Mouse (Mus musculus) megakaryocyte-erythroid progenitor cell, adult 5-6 weeks (primary cell): ENCODE results near the gene Cdkal1. TPM values are rescaled to one million over a fixed set of nuclear protein-coding genes. Genes with fewer than 3 reads are reported as not detected.

Experiments
- ATAC-seq: replicated peaks from 2 replicates; pipeline ENCODE4 v1.8.0; 2016; ENCODE audit warnings: mild to moderate bottlenecking, inconsistent platforms; ENCODE audit not compliant: severe bottlenecking, poor library complexity, low FRiP score, low TSS enrichment
- total RNA-seq, 2 experiments: library from RNA; stranded (forward) in 1 of 2; stranded (reverse) in 1 of 2; fragments of 200-1000, 215-1000 nt in 1 of 2; fragments of >200 nt in 1 of 2; fragmentation: Nextera tagmentation in 1 of 2; gene quantifications; 2 replicates each; pipeline ENCODE4 v1.2.3; 2014 to 2017

Gene Cdkal1
- total RNA-seq, 2 experiments from 2014 or later, result 18.8 to 21.4 TPM

DNA sequence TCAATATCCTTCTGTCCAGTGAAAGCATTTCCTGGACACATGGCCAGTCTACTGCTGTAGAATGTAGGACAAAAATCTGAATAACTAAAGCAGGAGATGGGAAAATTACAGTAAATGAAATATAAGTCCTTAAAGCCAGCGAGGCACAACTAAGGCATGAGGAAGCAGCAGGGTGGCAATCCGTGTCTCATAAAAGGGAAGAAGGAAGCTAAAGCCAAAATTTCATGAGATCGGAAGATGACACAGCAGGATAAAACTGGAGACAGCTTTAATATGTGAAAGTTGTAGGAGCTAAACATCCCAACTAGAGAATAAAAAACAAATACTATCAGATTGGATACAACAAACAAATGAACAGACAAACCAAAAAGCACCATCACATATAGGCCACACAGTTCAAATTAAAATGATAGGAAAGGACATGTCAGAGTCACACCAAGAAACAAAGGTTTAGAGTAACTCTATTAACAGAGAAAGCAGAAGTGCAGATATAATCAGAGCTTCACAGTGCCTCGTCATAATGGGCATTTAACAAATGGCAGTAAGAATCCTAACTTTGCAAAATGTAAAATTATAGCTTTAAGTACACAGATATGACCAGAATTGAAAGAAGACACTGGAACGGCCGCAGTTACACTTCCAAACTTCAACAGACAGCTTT is 204.8 kb downstream of the Cdkal1 start:
- no peak for ATAC-seq

DNA sequence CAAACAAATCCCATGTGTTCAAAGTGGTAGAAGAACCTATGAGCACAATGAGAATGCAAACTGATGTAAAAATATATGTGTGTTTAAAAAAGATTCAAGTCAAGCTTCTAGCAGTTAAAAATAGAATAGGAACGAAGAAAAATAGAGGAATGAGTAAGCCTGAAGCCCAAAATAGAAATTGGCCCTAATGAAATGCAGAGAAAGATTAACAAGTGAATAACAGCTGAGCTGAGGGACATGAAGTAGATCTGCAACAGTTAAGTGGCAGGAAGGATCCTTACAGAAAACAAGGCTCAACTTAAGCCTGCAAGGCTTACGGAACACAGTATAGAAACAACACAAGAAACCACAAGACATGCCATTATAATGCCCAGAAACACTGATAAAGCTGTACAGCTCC is 205.9 kb downstream of the Cdkal1 start:
- no peak for ATAC-seq

DNA sequence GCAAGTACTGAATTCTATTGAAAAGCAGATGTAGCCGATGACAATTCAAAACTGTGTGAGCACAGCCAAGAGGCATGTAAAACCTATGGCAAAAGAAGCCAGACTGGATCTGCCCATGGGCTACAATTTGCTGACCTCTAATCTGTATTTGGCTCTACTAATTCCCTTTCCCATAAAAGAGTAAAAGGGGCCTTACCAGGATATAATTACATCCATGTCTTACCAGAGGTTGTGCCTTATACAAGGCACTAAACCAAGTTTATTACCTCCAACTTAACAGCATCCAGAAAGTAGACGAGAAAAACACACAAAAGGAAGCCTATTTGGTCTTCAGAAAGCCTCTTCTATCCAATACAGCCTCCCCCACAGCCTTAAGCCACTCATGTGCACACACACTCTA is 213.2 kb downstream of the Cdkal1 start:
- no peak for ATAC-seq

DNA sequence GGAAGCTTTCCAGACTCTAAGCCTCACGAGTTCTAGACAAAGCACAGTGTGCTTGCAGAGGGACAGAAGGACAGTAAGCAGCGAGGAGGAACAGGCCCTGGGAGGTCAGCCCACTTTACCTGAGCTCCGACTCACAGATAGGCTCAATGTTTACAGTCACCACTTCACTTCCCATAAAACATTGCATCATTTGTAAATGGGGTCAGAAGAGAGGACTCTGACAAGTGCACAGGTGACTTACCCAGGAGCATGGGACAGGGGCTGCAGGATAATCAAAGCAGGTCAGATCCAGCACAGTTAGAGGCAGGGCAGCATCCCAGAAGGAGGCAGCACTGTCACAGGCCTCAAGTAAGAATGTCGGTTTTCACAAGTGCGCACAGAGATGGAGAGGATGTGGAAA is 214.3 kb downstream of the Cdkal1 start:
- ATAC-seq, result no peak

DNA sequence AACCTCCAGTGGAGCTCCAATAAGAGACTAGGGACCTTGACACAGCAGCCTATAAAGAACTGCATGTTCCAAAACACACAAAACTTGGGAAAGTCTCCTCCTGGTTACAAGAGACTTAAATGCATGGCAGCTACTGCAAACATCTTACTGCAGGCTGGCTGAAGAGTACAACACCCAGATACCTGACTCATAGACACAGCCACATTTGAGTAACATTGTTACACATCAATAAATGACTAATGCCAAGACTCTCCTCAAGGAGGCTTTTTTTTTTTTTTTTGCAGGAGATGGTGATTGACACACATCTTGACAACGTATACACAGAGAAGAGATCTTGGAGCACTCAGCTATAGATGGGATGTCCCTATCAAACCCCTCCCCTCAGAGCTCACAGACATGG is 215.3 kb downstream of the Cdkal1 start:
- no peak for ATAC-seq

DNA sequence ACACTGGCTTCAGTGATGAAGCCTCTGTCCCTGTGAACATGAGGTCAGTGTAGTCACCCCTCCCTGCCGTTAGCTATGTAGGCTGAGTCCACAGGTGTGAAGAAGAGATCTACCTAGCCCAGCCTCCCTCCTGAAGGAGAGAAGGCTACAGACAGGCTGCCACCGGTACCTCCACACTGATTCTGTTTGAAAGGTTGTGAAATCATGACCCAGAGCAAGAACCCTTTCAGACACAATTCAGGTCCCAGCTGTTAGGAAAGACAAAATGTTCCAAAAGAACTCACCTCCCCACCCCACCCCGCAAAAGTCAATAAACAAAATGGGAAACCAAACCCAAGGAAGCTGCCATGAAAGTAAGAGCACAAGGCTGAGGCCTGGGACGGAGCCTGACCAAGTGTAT is 217.2 kb downstream of the Cdkal1 start:
- ATAC-seq, result 0 out of 2 replicates have a peak, but pooled peaks have one; percentile 3

DNA sequence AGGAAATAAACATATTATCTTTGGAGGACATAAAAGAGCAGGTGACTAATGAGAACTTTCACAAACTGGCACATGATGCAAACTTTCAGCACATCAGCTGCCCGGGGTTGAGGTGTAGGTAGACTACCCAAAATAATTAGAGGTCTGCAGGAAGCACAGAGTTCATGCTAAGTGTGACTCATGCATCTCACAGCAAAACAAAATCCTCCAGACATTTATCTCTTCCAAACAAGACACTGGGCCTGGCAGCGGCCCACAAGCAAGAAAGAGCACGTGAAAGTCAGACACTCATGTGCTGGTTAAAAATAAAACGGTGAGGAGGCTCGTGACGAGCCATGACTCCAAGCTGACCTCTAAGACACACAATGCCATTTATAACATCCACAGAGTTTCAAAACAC is 217.7 kb downstream of the Cdkal1 start:
- ATAC-seq, result peak; percentile 77

DNA sequence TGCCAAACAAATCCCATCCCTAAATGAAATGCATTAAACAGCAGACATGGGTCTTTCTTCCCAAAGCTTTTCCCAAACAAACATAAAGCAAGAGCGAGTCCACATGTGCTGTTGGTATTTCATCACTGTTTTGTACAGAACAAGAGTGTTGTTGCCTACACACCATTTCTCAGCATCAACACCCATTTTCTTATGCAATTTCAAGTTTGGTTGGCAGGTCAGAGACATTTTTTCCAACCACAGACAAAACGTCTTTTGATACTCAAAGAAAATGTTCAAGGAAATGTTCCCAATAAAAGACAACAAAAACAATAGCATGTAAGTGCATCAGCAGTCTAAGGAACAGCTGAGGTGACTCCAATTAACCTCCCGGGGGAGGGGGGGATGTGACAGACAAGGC is 219.9 kb downstream of the Cdkal1 start:
- ATAC-seq, result no peak

DNA sequence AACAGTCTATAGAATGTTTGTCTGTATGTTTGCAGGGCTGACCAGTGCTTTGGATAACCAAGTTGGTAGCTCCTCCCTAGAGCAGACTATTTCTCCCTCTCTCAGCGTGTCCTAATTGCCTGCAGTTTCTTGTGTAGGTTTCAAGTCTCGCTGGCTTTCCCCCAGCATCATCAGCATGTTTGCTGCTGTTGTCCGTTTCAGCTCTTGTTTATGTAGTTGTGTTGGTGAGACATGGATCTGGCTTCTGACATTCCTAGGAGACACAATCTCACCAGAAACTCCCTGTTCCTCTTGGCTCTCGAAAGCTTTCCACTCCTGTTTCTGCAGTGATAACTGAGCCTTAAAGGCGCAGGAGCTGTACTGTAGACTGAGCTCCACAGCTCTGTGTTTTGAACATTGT is 224.1 kb downstream of the Cdkal1 start:
- ATAC-seq, result no peak

DNA sequence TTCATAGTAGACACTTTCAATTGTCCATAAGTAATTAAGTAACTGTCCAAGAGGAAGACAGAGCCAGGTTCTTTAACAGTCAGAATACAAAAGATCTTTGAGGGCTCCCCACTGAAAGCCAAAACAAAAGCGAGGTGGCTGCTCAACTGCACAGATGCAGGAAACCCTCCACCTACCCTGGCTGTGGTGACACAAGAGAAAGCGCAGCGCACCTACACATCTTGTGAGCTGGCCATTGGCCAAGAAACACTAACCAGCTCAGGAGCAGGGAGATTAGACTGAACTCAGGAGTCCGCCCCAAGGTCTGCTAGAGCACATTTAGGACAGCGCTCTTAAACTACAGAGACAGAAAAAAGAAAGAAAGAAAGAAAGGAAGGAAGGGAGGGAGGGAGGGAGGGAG is 226.9 kb downstream of the Cdkal1 start:
- peak; percentile 91 for ATAC-seq

DNA sequence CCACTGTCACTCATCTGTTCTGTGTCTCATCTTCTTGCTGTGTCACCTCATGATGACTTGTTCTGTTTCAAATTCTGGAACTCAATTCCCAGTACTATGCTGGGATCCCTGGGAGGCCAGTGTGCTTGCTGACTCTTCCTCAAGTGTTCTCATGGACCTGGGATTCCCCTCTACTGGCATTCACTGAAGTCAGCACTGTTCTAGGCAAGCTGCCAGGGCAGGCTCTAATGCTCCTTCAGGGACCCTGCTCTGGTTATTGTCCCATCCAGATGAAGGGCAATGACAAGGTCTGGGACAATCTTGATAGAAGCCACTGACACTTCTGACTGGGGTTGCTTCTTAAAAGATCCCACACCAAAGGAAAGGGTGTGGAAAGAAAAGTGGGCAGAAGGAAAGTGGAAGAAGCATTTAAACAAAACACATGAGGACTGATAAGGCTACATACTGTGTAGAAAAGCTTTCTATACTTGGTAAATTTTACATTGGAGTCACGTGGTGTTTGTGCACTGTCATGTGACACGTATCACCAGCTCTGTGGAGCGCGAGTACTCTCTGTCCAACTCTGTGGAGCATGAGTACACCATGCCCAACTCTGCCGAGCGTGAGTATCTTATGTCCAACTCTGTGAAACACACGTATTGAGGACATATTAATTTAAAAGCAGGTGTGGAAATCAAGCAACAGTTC is 227.9 kb downstream of the Cdkal1 start:
- ATAC-seq, result no peak

DNA sequence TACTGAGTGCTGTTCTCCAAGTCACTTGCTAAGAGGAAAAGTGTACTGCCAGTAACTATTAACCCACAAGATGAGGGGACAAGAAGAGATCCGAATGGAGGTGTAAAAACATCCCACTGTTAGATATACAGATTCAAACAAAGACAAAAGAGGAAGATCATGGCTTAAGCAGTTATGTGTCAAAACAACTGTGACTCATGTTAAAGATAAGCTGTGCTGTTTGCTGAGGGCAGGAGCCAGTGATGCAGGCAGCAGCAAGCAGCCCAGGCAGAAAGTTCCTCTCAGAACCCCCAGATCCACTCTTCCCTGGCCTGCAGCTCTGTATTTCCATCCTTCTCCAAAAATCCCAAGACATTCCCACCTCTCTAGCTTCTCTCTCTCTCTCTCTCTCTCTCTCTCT is 230.5 kb downstream of the Cdkal1 start:
- no peak for ATAC-seq

DNA sequence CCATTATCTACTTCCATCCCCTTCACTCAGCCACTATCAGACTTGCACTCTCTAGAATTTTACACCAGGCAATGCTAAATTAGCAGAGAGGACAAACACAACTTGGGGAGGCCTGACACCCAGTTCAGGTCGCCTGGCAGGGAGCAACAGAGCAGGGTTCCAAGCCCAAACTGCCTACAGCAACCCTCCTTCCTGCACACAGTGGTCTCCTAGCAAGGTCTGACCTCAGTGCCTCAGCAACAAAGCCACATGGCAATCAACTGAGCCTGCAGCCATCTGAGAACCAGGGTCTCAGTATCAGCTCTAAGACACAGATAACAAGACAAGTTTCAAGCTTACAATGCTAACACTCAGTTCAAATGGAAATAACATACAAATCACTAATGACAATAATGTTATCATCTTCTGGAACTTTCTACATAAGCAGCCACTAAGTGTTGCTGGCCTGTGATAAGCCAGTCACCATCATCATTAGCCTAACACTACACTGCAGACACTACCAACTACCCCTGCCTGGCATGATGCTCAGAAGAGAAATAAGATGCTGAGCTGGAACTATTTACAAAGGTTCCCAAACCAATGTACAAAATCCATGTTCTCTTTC is 231.7 kb downstream of the Cdkal1 start:
- ATAC-seq, result peak; percentile 70

DNA sequence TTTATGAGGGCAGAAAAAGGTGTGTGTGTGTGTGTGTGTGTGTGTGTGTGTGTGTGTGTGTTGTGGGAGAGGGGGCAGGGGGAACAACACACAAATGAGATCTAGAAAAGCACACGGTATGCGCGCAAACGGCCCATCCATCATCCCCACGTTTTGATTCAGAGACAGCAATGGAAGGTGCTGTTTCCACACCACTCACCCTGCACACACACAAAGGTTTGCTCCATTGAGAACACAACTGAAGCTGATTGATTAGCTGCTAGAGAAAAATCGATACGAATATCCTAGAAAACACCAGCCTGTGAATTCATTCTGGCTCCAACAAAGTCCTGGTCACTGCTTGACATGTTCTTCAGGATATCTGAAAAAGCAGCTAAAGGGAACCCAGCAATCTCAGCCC is 233.6 kb downstream of the Cdkal1 start:
- ATAC-seq, result no peak

DNA sequence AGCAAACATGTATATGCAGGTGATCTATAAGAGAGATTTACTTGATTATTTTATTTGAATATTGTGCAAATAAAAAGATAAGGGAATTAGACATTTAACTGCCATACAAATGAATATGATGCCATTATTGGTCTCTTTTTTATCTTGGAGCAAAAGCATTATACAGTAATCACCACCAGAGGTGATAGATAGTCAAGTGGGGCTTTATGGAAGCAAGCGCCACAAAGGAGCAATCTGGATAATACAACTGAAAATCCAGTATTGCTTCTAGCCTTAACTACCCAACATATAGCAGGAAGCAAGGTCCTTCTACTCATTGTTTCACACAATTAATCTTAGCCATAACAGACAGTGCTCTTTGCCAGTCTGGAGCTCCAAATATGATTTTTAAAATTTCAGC is 234.1 kb downstream of the Cdkal1 start:
- no peak for ATAC-seq

DNA sequence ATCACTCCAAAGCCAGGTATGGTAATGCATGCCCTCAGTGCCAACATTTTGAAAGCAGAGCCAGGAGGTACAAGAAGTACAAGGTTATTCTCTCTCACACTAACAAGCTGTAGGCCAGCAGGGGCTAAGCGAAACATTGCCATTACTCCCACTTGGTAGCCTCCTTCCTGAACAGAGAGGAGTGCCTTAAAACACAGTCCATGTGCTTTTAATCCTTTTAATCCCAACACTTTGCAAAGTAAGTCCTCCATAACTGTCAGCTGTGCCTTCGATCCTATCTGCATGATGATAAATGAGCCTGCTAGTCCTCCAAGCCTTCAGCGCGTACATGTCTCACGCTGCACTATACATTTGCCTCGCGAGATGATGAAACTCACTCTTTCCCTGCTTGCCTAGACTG is 234.6 kb downstream of the Cdkal1 start:
- no peak for ATAC-seq

DNA sequence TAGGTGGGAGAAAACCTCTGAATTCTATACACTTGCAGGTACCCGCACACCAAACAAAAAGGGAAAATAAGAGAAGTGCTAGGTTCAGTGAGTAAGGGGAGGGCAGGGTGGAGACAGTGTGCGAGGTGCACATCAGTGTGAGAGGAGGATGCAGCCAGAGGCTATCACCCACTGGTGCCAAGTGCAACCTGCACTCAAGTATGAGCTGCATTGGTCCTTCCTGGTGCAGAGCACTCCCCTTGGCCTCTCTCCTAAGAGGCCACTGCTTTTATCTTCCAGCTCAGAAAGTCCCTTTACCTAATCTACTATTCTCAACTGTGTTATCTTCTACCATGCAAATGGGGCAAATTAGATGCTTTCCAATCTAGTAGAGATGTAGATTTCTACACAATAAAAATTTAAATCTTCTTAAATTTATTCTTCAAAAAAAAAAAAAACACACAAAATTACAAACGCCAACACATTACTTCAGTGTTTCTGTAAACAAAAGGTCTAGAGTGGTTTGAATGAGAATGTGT is 238.8 kb downstream of the Cdkal1 start:
- ATAC-seq, result peak; percentile 77

DNA sequence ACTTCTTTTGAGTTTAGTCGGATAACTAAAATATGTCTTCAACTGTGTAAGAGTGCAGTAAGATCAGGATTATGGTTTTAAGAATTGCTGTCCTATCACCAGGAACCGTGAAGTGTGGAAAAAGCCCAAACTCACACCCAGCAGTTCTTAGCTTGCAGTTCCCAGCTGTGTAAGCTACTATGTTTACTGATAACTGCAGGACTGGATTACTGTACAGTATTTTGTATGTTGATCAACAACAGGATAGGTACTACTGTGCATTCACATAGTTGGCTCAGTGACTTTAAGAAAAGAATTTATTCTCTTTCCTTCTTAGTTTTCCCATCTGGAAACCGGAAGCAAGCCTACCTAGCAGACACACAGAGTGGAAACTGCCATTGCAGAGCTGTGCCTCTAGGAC is 239.5 kb downstream of the Cdkal1 start:
- no peak for ATAC-seq

DNA sequence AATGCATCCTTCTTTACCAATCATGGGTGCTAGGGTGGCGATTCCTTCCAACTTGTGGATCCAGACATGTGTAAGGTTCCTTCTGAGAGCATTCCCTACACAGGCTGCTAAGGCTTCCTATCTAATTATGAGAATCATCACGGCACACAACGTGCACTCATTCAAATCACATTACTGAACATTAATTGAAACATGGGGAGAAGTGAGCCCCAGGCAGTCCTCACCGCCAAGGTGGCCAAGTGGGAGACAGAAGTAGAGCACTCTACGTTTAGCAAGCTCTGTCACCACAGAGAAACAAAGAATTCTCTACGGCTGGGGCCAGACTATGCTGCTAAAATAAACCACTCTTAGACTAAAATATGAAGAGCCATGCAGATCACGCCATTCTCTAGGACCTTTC is 240.4 kb downstream of the Cdkal1 start:
- no peak for ATAC-seq

DNA sequence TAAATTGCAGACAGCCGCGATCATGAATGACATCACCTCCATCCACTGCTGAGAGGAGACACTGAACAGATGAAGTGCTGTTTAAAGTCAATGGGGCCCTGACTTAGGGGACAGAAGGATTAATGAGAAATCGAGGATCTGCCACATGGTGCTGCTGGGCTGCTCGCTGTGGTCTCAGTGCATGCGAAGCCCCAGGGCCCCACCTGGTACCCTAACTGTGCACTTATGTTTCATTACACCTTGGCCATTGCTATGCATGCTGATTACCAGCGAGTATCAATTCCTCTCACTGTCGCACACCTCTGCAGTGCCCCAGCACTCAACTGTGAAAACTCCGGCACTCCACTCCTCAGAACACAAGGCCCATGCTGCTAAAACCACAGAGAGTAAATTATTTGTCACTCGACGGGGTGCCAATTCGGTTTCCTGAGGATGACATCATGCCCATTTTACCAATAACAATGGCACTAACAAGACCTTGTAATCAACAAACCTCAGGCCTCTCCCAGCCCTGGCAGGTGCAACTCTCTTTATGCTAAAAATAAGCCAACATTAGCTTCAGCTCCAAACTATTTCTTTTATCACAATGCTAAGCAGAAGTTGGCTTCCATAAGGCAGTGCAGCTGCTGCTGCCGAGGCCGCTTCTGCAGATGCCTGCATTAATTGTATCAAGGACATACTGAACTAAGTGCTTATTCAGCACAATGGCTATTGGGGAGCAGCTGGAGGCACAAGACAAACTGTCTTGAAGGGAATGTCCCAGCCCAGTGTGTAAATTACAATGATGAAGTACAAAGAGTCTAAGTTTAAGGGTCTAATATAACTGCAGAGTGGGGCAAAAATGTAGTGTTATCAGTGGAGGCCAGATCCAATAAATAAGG is 245.2 kb downstream of the Cdkal1 start:
- ATAC-seq, result peak; percentile 56; the same call in 1 of the 2 replicates
